In the genomic region with DNA sequence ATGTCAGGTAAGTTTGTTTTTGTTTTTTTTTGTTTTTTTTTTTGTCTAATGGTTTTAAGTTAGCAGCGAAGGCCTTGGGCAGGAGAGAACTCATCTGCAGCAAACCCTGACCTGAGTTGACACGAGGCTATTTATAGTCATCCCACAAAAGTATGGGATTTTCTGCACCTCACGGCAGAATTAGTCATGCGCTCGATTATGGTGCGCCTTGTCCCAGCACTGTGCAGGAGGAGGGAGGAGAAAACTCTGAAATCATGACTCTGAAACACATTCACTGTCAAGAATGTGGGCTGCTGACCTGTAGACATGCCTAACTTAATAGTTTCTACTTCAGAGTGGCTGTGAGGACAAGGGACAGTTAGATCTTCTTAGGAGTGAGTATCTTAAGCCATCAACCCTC, we compare ENCODE assay signal across 9 mouse cellular contexts. TPM values are rescaled to one million over a fixed set of nuclear protein-coding genes. Genes with fewer than 3 reads are reported as not detected.
A peak's percentile ranks its signal among the peaks of the same experiment; 100 is the strongest.
DNase-seq lines count a peak whose midpoint lies in the region.
"Had no signal": no experiment of that assay in that cellular context is flagged by ENCODE, and none has a peak within 500 bp of the region (broad histone marks: within the 10 kb centered on the region; RNA-seq: fewer than 3 reads in every experiment).

No protein-coding gene starts in this region.

- peak; percentile 62 for DNase-seq in heart, adult 8-10 months (ENCODE audit: low spot score)
- no peak for DNase-seq in heart, postnatal 25 days (ENCODE audit: low spot score)
- DNase-seq in NIH3T3 (ENCODE audit: low read depth), result peak; percentile 86
- DNase-seq in fibroblast of lung, adult 2 months (ENCODE audit: low read depth), result peak; percentile 75
- DNase-seq in kidney, postnatal 36 days, result peak; percentile 24 to 29
- no peak for DNase-seq in left cerebral cortex, postnatal 14 days (ENCODE audit: low spot score in 2 of 2)
- DNase-seq in right cerebral cortex, adult 18-20 months, result no peak
- DNase-seq: cerebellum, adult 9-11 months; liver, postnatal 0 days had no signal

- intact Hi-C loops in heart, postnatal 25 days (cut with DNase I), result no loop called here
- intact Hi-C loops in left cerebral cortex, postnatal 14 days (cut with DNase I), result no loop called here

RNA-seq across cellular contexts. Expression of gene Lamc1, which starts 40.4 kb away (rescaled TPM):
- 100 to 1,000 TPM in 2 of 4 experiments, 10 to 100 TPM in 2; 83.2 to 109 (median 98.8) TPM for total RNA-seq in heart, adult 8-10 months (2022)
- 100 to 1,000 TPM; 173 to 205 TPM for total RNA-seq in heart, postnatal 25 days (2021)
- 10 to 100 TPM; 40.8 to 46.8 TPM for total RNA-seq in left cerebral cortex, postnatal 14 days (2021)

Comparison
In these comparisons a context has a peak if more than half of its experiments do, and no peak if none do; other contexts are left out.
1. DNase-seq: peak in heart, adult 8-10 months (single experiment), NIH3T3 (single experiment), fibroblast of lung, adult 2 months (single experiment) and kidney, postnatal 36 days (2 of 2); none in heart, postnatal 25 days (single experiment), left cerebral cortex, postnatal 14 days (0 of 2) and right cerebral cortex, adult 18-20 months (single experiment).